Mouse (Mus musculus): ENCODE results near the gene Txndc8.

The Txndc8 gene

GRCm38 (mm10) chr4:58009024-58009423 is at the start of gene Txndc8:
TSS of gene Txndc8 (minus strand) at chr4:58009124.
- no peaks in the 10 kb centered on the region for H3K4me1 ChIP-seq (replicated peaks; ENCODE audit: low read depth, low read length)
- no peaks in the 10 kb centered on the region for H3K9me3 ChIP-seq (ENCODE audit: low read length)
- no peaks in the 10 kb centered on the region for H3K27me3 ChIP-seq (ENCODE audit: insufficient read depth, low read length)
- no peak within 1 kb of the TSS for H3K4me3 ChIP-seq (replicated peaks; ENCODE audit: low read length)
- H3K36me3 ChIP-seq (ENCODE audit: insufficient read depth, low read length): no peaks in the 10 kb centered on the region
- no peak for TF ChIP-seq POU5F1 (IDR thresholded peaks at IDR 0.05; ENCODE audit: borderline replicate concordance, low read length)
- no peak for TF ChIP-seq NANOG (IDR thresholded peaks at IDR 0.05; ENCODE audit: borderline replicate concordance, low read length)
- no peak for TF ChIP-seq CTCF (conservative IDR thresholded peaks at IDR 0.05; ENCODE audit: low read length)

GRCm38 (mm10) chr4:58055653-58056052 is 46.7 kb upstream of the Txndc8 start:
- no peak overlapping the region for H3K4me3 ChIP-seq (replicated peaks; ENCODE audit: low read length)
- no peak for TF ChIP-seq CTCF (conservative IDR thresholded peaks at IDR 0.05; ENCODE audit: low read length)
- TF ChIP-seq POU5F1 (IDR thresholded peaks at IDR 0.05; ENCODE audit: borderline replicate concordance, low read length): no peak
- no peak for TF ChIP-seq NANOG (IDR thresholded peaks at IDR 0.05; ENCODE audit: borderline replicate concordance, low read length)

GRCm38 (mm10) chr4:58054441-58054840 is 45.5 kb upstream of the Txndc8 start:
- H3K27me3 ChIP-seq (ENCODE audit: insufficient read depth, low read length): no peaks in the 10 kb centered on the region
- H3K4me1 ChIP-seq (replicated peaks; ENCODE audit: low read depth, low read length): no peaks in the 10 kb centered on the region
- H3K4me3 ChIP-seq (replicated peaks; ENCODE audit: low read length): no peak overlapping the region
- TF ChIP-seq CTCF (conservative IDR thresholded peaks at IDR 0.05; ENCODE audit: low read length): no peak
- no peak for TF ChIP-seq POU5F1 (IDR thresholded peaks at IDR 0.05; ENCODE audit: borderline replicate concordance, low read length)
- TF ChIP-seq NANOG (IDR thresholded peaks at IDR 0.05; ENCODE audit: borderline replicate concordance, low read length): no peak
- no peaks in the 10 kb centered on the region for H3K9me3 ChIP-seq (ENCODE audit: low read length)
- no peaks in the 10 kb centered on the region for H3K36me3 ChIP-seq (ENCODE audit: insufficient read depth, low read length)

More at GRCm38 (mm10) chr4:58055653-58056052, 46.7 kb upstream of the Txndc8 start:
- no peaks in the 10 kb centered on the region for H3K36me3 ChIP-seq (ENCODE audit: insufficient read depth, low read length)
- no peaks in the 10 kb centered on the region for H3K4me1 ChIP-seq (replicated peaks; ENCODE audit: low read depth, low read length)
- H3K27me3 ChIP-seq (ENCODE audit: insufficient read depth, low read length): no peaks in the 10 kb centered on the region
- H3K9me3 ChIP-seq (ENCODE audit: low read length): no peaks in the 10 kb centered on the region

- H3K9me3 ChIP-seq (ENCODE audit: low read length): peaks cover 3% of the 10 kb centered on the region; the same call in 1 of the 2 replicates
- no peaks in the 10 kb centered on the region for H3K27me3 ChIP-seq (ENCODE audit: insufficient read depth, low read length)
- no peaks in the 10 kb centered on the region for H3K4me1 ChIP-seq (replicated peaks; ENCODE audit: low read depth, low read length)
- no peaks in the 10 kb centered on the region for H3K36me3 ChIP-seq (ENCODE audit: insufficient read depth, low read length)
- TF ChIP-seq POU5F1 (IDR thresholded peaks at IDR 0.05; ENCODE audit: borderline replicate concordance, low read length): no peak
- no peak for TF ChIP-seq NANOG (IDR thresholded peaks at IDR 0.05; ENCODE audit: borderline replicate concordance, low read length)
- TF ChIP-seq CTCF (conservative IDR thresholded peaks at IDR 0.05; ENCODE audit: low read length): no peak
- H3K4me3 ChIP-seq (replicated peaks; ENCODE audit: low read length): no peak overlapping the region
These were observed 41.8 kb upstream of the Txndc8 start for GRCm38 (mm10) chr4:58050746-58051145.

- TF ChIP-seq NANOG (IDR thresholded peaks at IDR 0.05; ENCODE audit: borderline replicate concordance, low read length) (no peak), POU5F1 (IDR thresholded peaks at IDR 0.05; ENCODE audit: borderline replicate concordance, low read length) (no peak), CTCF (conservative IDR thresholded peaks at IDR 0.05; ENCODE audit: low read length) (no peak)
- Histone ChIP-seq H3K4me1 (replicated peaks; ENCODE audit: low read depth, low read length) (no peaks in the 10 kb centered on the region), H3K4me3 (replicated peaks; ENCODE audit: low read length) (no peak overlapping the region), H3K9me3 (ENCODE audit: low read length) (peaks cover 3% of the 10 kb centered on the region; the same call in 1 of the 2 replicates), H3K27me3 (ENCODE audit: insufficient read depth, low read length) (no peaks in the 10 kb centered on the region), H3K36me3 (ENCODE audit: insufficient read depth, low read length) (no peaks in the 10 kb centered on the region)
These were observed 41.4 kb upstream of the Txndc8 start for GRCm38 (mm10) chr4:58050276-58050675.

GRCm38 (mm10) chr4:58044833-58045232 is 35.9 kb upstream of the Txndc8 start:
- Histone ChIP-seq H3K4me3 (replicated peaks; ENCODE audit: low read length) (no peak overlapping the region), H3K36me3 (ENCODE audit: insufficient read depth, low read length) (no peaks in the 10 kb centered on the region), H3K9me3 (ENCODE audit: low read length) (peaks cover 3% of the 10 kb centered on the region; the same call in 1 of the 2 replicates), H3K27me3 (ENCODE audit: insufficient read depth, low read length) (no peaks in the 10 kb centered on the region), H3K4me1 (replicated peaks; ENCODE audit: low read depth, low read length) (no peaks in the 10 kb centered on the region)
- TF ChIP-seq NANOG (IDR thresholded peaks at IDR 0.05; ENCODE audit: borderline replicate concordance, low read length) (no peak), CTCF (conservative IDR thresholded peaks at IDR 0.05; ENCODE audit: low read length) (no peak), POU5F1 (IDR thresholded peaks at IDR 0.05; ENCODE audit: borderline replicate concordance, low read length) (no peak)

- no peaks in the 10 kb centered on the region for H3K27me3 ChIP-seq (ENCODE audit: insufficient read depth, low read length)
- TF ChIP-seq NANOG (IDR thresholded peaks at IDR 0.05; ENCODE audit: borderline replicate concordance, low read length) (no peak), POU5F1 (IDR thresholded peaks at IDR 0.05; ENCODE audit: borderline replicate concordance, low read length) (no peak), CTCF (conservative IDR thresholded peaks at IDR 0.05; ENCODE audit: low read length) (no peak)
- no peaks in the 10 kb centered on the region for H3K4me1 ChIP-seq (replicated peaks; ENCODE audit: low read depth, low read length)
- H3K9me3 ChIP-seq (ENCODE audit: low read length): peaks cover 3% of the 10 kb centered on the region; the same call in 1 of the 2 replicates
- H3K4me3 ChIP-seq (replicated peaks; ENCODE audit: low read length): no peak overlapping the region
- H3K36me3 ChIP-seq (ENCODE audit: insufficient read depth, low read length): no peaks in the 10 kb centered on the region
These were observed 35.4 kb upstream of the Txndc8 start for GRCm38 (mm10) chr4:58044356-58044755.

- Histone ChIP-seq H3K36me3 (ENCODE audit: insufficient read depth, low read length) (no peaks in the 10 kb centered on the region), H3K27me3 (ENCODE audit: insufficient read depth, low read length) (no peaks in the 10 kb centered on the region), H3K9me3 (ENCODE audit: low read length) (peaks cover 3% of the 10 kb centered on the region), H3K4me3 (replicated peaks; ENCODE audit: low read length) (no peak overlapping the region), H3K4me1 (replicated peaks; ENCODE audit: low read depth, low read length) (peaks cover 16% of the 10 kb centered on the region)
- TF ChIP-seq POU5F1 (IDR thresholded peaks at IDR 0.05; ENCODE audit: borderline replicate concordance, low read length): no peak
- no peak for TF ChIP-seq NANOG (IDR thresholded peaks at IDR 0.05; ENCODE audit: borderline replicate concordance, low read length)
- TF ChIP-seq CTCF (conservative IDR thresholded peaks at IDR 0.05; ENCODE audit: low read length): no peak
These were observed 31.2 kb upstream of the Txndc8 start for GRCm38 (mm10) chr4:58040093-58040492.

GRCm38 (mm10) chr4:58037096-58037705 is 28.3 kb upstream of the Txndc8 start:
- peaks cover 16% of the 10 kb centered on the region for H3K4me1 ChIP-seq (replicated peaks; ENCODE audit: low read depth, low read length)
- no peak for TF ChIP-seq NANOG (IDR thresholded peaks at IDR 0.05; ENCODE audit: borderline replicate concordance, low read length)
- no peak for TF ChIP-seq POU5F1 (IDR thresholded peaks at IDR 0.05; ENCODE audit: borderline replicate concordance, low read length)
- TF ChIP-seq CTCF (conservative IDR thresholded peaks at IDR 0.05; ENCODE audit: low read length): no peak
- H3K4me3 ChIP-seq (replicated peaks; ENCODE audit: low read length): no peak overlapping the region
- H3K27me3 ChIP-seq (ENCODE audit: insufficient read depth, low read length): no peaks in the 10 kb centered on the region
- no peaks in the 10 kb centered on the region for H3K36me3 ChIP-seq (ENCODE audit: insufficient read depth, low read length)
- peaks cover 6% of the 10 kb centered on the region for H3K9me3 ChIP-seq (ENCODE audit: low read length)

All from E14TG2a.4 (cell line).